Mouse (Mus musculus) urinary bladder, postnatal 25 days (tissue): ENCODE data around the gene 1700016H13Rik.

Source experiments
- DNase-seq: peaks from one replicate; pipeline ENCODE4 v3.0.0; 2022; ENCODE audit warnings: low spot score

The 1700016H13Rik gene

GRCm38 (mm10) chr5:103673611-103674010 is 17.8 kb upstream of the 1700016H13Rik start:
- no peak for DNase-seq

GRCm38 (mm10) chr5:103671858-103672257 is 16.0 kb upstream of the 1700016H13Rik start:
- no peak for DNase-seq

- DNase-seq = no peak
Measured at GRCm38 (mm10) chr5:103665876-103666275, 10.1 kb upstream of the 1700016H13Rik start.

- no peak for DNase-seq
Measured at GRCm38 (mm10) chr5:103664932-103665331, 9.1 kb upstream of the 1700016H13Rik start.

GRCm38 (mm10) chr5:103659571-103659970 is 3.8 kb upstream of the 1700016H13Rik start:
- DNase-seq = no peak

- DNase-seq = no peak
Measured at GRCm38 (mm10) chr5:103658921-103659320, 3.1 kb upstream of the 1700016H13Rik start.

- no peak for DNase-seq
Measured at GRCm38 (mm10) chr5:103654780-103655179, 1.0 kb downstream of the 1700016H13Rik start.

GRCm38 (mm10) chr5:103654225-103654624 is 1.6 kb downstream of the 1700016H13Rik start:
- DNase-seq = no peak

GRCm38 (mm10) chr5:103647320-103647719 is 8.5 kb downstream of the 1700016H13Rik start:
- DNase-seq = no peak

- DNase-seq = no peak
Measured at GRCm38 (mm10) chr5:103644167-103644566, 11.6 kb downstream of the 1700016H13Rik start.

- DNase-seq = no peak
Measured at GRCm38 (mm10) chr5:103637162-103637561, 18.6 kb downstream of the 1700016H13Rik start.

- no peak for DNase-seq
Measured at GRCm38 (mm10) chr5:103629854-103630580, 25.8 kb downstream of the 1700016H13Rik start.

- DNase-seq = peak; percentile 51
Measured at GRCm38 (mm10) chr5:103629111-103629764, 26.6 kb downstream of the 1700016H13Rik start, which contains the start of gene Slc10a6. Slc10a6 (minus strand) TSS chr5:103629403.

- DNase-seq = no peak
Measured at GRCm38 (mm10) chr5:103628499-103628898, 27.3 kb downstream of the 1700016H13Rik start.

- no peak for DNase-seq
Measured at GRCm38 (mm10) chr5:103624831-103625230, 31.0 kb downstream of the 1700016H13Rik start.

- DNase-seq = no peak
Measured at GRCm38 (mm10) chr5:103622321-103622720, 33.5 kb downstream of the 1700016H13Rik start.

GRCm38 (mm10) chr5:103620301-103620973 is 35.4 kb downstream of the 1700016H13Rik start:
- peak; percentile 33 for DNase-seq

- no peak for DNase-seq
Measured at GRCm38 (mm10) chr5:103617191-103617590, 38.6 kb downstream of the 1700016H13Rik start.

- no peak for DNase-seq
Measured at GRCm38 (mm10) chr5:103614356-103614755, 41.5 kb downstream of the 1700016H13Rik start.

- no peak for DNase-seq
Measured at GRCm38 (mm10) chr5:103612316-103612715, 43.5 kb downstream of the 1700016H13Rik start.

GRCm38 (mm10) chr5:103610856-103611472 is 44.8 kb downstream of the 1700016H13Rik start:
- DNase-seq = no peak

- no peak for DNase-seq
Measured at GRCm38 (mm10) chr5:103610148-103610547, 45.7 kb downstream of the 1700016H13Rik start.
